Mouse (Mus musculus): ENCODE measurements around the gene Kcng1.

GRCm38 (mm10) chr2:168289016-168289415 is 7.5 kb upstream of the Kcng1 start:
- TF ChIP-seq GATA1 (IDR thresholded peaks at IDR 0.05; ENCODE audit: borderline replicate concordance, low read length) (no peak), FLI1 (IDR thresholded peaks at IDR 0.05; ENCODE audit: low read length) (no peak)

Data from megakaryocyte, embryonic 14.5 days (primary cell).